Mouse (Mus musculus) heart, adult 2 months (tissue): Measurements from ENCODE around the gene Wdr89.

Experiments used
- CTCF ChIP-seq: fragments of 200-600 bp; IDR thresholded peaks from 2 replicates; pipeline ENCODE4 v1.8.1; 2022; ENCODE audit warnings: antibody characterized with exemption, mild to moderate bottlenecking, moderate library complexity
- EP300 ChIP-seq: fragments of 200-500 bp; IDR thresholded peaks from 2 replicates; pipeline ENCODE4 v1.6.1; 2011; ENCODE audit warnings: low read depth, low read length, control low read depth; ENCODE audit not compliant: insufficient read depth
- POLR2A ChIP-seq: fragments of 200-500 bp; IDR thresholded peaks from 2 replicates; pipeline ENCODE4 v1.6.1; 2011; ENCODE audit warnings: mild to moderate bottlenecking, low read depth, low read length, control low read depth; ENCODE audit not compliant: insufficient read depth

GRCm38 (mm10) chr12:75678393-75678792 lies 9.1 kb upstream of the Wdr89 start:
- no peak for TF ChIP-seq POLR2A
- no peak for TF ChIP-seq CTCF
- no peak for TF ChIP-seq EP300
